Mouse (Mus musculus): ENCODE measurements around the gene Gm49358. TPM values are rescaled to one million over a fixed set of nuclear protein-coding genes. Genes with fewer than 3 reads are reported as not detected.

Gm49358 gene
- total and polyA plus RNA-seq, 2 experiments from 2014 or later = not detected

- H3K27ac ChIP-seq (ENCODE audit: low read depth, low read length) = no peak overlapping the region
- no peaks in the 10 kb centered on the region for H3K9me3 ChIP-seq (ENCODE audit: low read length)
- no peaks in the 10 kb centered on the region for H3K4me1 ChIP-seq (ENCODE audit: insufficient read depth, low read length)
- DNase-seq (ENCODE audit: low spot score) (no peak), ATAC-seq (ENCODE audit: low FRiP score) (no peak)
- no peaks in the 10 kb centered on the region for H3K27me3 ChIP-seq (ENCODE audit: insufficient read depth, low read length)
- no peak for TF ChIP-seq CTCF (IDR thresholded peaks at IDR 0.05)
- H3K36me3 ChIP-seq (ENCODE audit: insufficient read depth, low read length) = peaks cover 8% of the 10 kb centered on the region; the same call in 1 of the 2 replicates
- no peak overlapping the region for H3K9ac ChIP-seq (replicated peaks; ENCODE audit: low read length, poor library complexity, severe bottlenecking)
- no peak overlapping the region for H3K4me3 ChIP-seq (ENCODE audit: low read depth, low read length)
- no peak overlapping the region for H3K4me2 ChIP-seq (ENCODE audit: low read depth, low read length, poor library complexity, severe bottlenecking)
- WGBS = 75% methylated on average over 9 of the region's 9 CpGs
These were observed 46.2 kb downstream of the Gm49358 start for GRCm38 (mm10) chr10:86810000-86810399.

- ATAC-seq (ENCODE audit: low FRiP score) (no peak), DNase-seq (ENCODE audit: low spot score) (no peak)
- Histone ChIP-seq H3K36me3 (ENCODE audit: insufficient read depth, low read length) (peaks cover 8% of the 10 kb centered on the region; the same call in 1 of the 2 replicates), H3K4me2 (ENCODE audit: low read depth, low read length, poor library complexity, severe bottlenecking) (no peak overlapping the region), H3K9me3 (ENCODE audit: low read length) (no peaks in the 10 kb centered on the region), H3K4me1 (ENCODE audit: insufficient read depth, low read length) (no peaks in the 10 kb centered on the region), H3K9ac (replicated peaks; ENCODE audit: low read length, poor library complexity, severe bottlenecking) (no peak overlapping the region), H3K4me3 (ENCODE audit: low read depth, low read length) (no peak overlapping the region), H3K27ac (ENCODE audit: low read depth, low read length) (no peak overlapping the region), H3K27me3 (ENCODE audit: insufficient read depth, low read length) (no peaks in the 10 kb centered on the region)
- 93% methylated on average over 5 of the region's 5 CpGs for WGBS
- no peak for TF ChIP-seq CTCF (IDR thresholded peaks at IDR 0.05)
These were observed 46.8 kb downstream of the Gm49358 start for GRCm38 (mm10) chr10:86810612-86811011.

GRCm38 (mm10) chr10:86814292-86815131 lies 50.7 kb downstream of the Gm49358 start:
- TF ChIP-seq CTCF (IDR thresholded peaks at IDR 0.05) = no peak
- Histone ChIP-seq H3K27ac (ENCODE audit: low read depth, low read length) (no peak overlapping the region), H3K4me3 (ENCODE audit: low read depth, low read length) (no peak overlapping the region), H3K9me3 (ENCODE audit: low read length) (no peaks in the 10 kb centered on the region), H3K4me1 (ENCODE audit: insufficient read depth, low read length) (no peaks in the 10 kb centered on the region), H3K27me3 (ENCODE audit: insufficient read depth, low read length) (no peaks in the 10 kb centered on the region), H3K4me2 (ENCODE audit: low read depth, low read length, poor library complexity, severe bottlenecking) (no peak overlapping the region), H3K9ac (replicated peaks; ENCODE audit: low read length, poor library complexity, severe bottlenecking) (no peak overlapping the region), H3K36me3 (ENCODE audit: insufficient read depth, low read length) (peaks cover 7% of the 10 kb centered on the region; the same call in 1 of the 2 replicates)
- ATAC-seq (ENCODE audit: low FRiP score) (no peak), DNase-seq (ENCODE audit: low spot score) (no peak)
- WGBS = 82% methylated on average over 19 of the region's 19 CpGs

- peaks cover 7% of the 10 kb centered on the region; the same call in 1 of the 2 replicates for H3K36me3 ChIP-seq (ENCODE audit: insufficient read depth, low read length)
- ATAC-seq (ENCODE audit: low FRiP score) = no peak
- H3K4me1 ChIP-seq (ENCODE audit: insufficient read depth, low read length) = no peaks in the 10 kb centered on the region
- no peak overlapping the region for H3K9ac ChIP-seq (replicated peaks; ENCODE audit: low read length, poor library complexity, severe bottlenecking)
- no peaks in the 10 kb centered on the region for H3K27me3 ChIP-seq (ENCODE audit: insufficient read depth, low read length)
- no peak for TF ChIP-seq CTCF (IDR thresholded peaks at IDR 0.05)
- WGBS = 87% methylated on average over 7 of the region's 7 CpGs
- no peaks in the 10 kb centered on the region for H3K9me3 ChIP-seq (ENCODE audit: low read length)
- no peak overlapping the region for H3K4me3 ChIP-seq (ENCODE audit: low read depth, low read length)
- H3K27ac ChIP-seq (ENCODE audit: low read depth, low read length) = no peak overlapping the region
- no peak overlapping the region for H3K4me2 ChIP-seq (ENCODE audit: low read depth, low read length, poor library complexity, severe bottlenecking)
- no peak for DNase-seq (ENCODE audit: low spot score)
These were observed 51.4 kb downstream of the Gm49358 start for GRCm38 (mm10) chr10:86815133-86815532.

- no peaks in the 10 kb centered on the region for H3K9me3 ChIP-seq (ENCODE audit: low read length)
- no peak overlapping the region for H3K9ac ChIP-seq (replicated peaks; ENCODE audit: low read length, poor library complexity, severe bottlenecking)
- 20% methylated on average over 8 of the region's 8 CpGs for WGBS
- peaks cover 23% of the 10 kb centered on the region for H3K36me3 ChIP-seq (ENCODE audit: insufficient read depth, low read length)
- peak; percentile 91 for DNase-seq (ENCODE audit: low spot score)
- peak; percentile 88 for ATAC-seq (ENCODE audit: low FRiP score)
- H3K4me3 ChIP-seq (ENCODE audit: low read depth, low read length) = no peak overlapping the region
- TF ChIP-seq CTCF (IDR thresholded peaks at IDR 0.05) = peak; percentile 46
- H3K27ac ChIP-seq (ENCODE audit: low read depth, low read length) = peak overlapping the region; percentile 51
- no peaks in the 10 kb centered on the region for H3K4me1 ChIP-seq (ENCODE audit: insufficient read depth, low read length)
- H3K27me3 ChIP-seq (ENCODE audit: insufficient read depth, low read length) = no peaks in the 10 kb centered on the region
- H3K4me2 ChIP-seq (ENCODE audit: low read depth, low read length, poor library complexity, severe bottlenecking) = no peak overlapping the region
These were observed 55.9 kb downstream of the Gm49358 start for GRCm38 (mm10) chr10:86819649-86820165.

GRCm38 (mm10) chr10:86821014-86821413 lies 57.2 kb downstream of the Gm49358 start:
- no peak for DNase-seq (ENCODE audit: low spot score)
- whole genome bisulfite sequencing = 87% methylated on average over 7 of the region's 7 CpGs
- H3K9ac ChIP-seq (replicated peaks; ENCODE audit: low read length, poor library complexity, severe bottlenecking) = no peak overlapping the region

More at GRCm38 (mm10) chr10:86821014-86821413, 57.2 kb downstream of the Gm49358 start:
- H3K4me3 ChIP-seq (ENCODE audit: low read depth, low read length) = no peak overlapping the region
- no peaks in the 10 kb centered on the region for H3K27me3 ChIP-seq (ENCODE audit: insufficient read depth, low read length)
- no peaks in the 10 kb centered on the region for H3K4me1 ChIP-seq (ENCODE audit: insufficient read depth, low read length)
- peaks cover 33% of the 10 kb centered on the region for H3K36me3 ChIP-seq (ENCODE audit: insufficient read depth, low read length)
- no peak overlapping the region for H3K4me2 ChIP-seq (ENCODE audit: low read depth, low read length, poor library complexity, severe bottlenecking)
- no peak for TF ChIP-seq CTCF (IDR thresholded peaks at IDR 0.05)
- H3K9me3 ChIP-seq (ENCODE audit: low read length) = no peaks in the 10 kb centered on the region
- no peak overlapping the region for H3K27ac ChIP-seq (ENCODE audit: low read depth, low read length)
- no peak for ATAC-seq (ENCODE audit: low FRiP score)
